Mouse (Mus musculus): ENCODE data around the gene Gtf2f1.
"Not testable (repeated sequence)": the region's sequence is repeated elsewhere in the genome, so short reads cannot be mapped to it uniquely, and the experiment has no call there.

Gtf2f1 gene

DNA sequence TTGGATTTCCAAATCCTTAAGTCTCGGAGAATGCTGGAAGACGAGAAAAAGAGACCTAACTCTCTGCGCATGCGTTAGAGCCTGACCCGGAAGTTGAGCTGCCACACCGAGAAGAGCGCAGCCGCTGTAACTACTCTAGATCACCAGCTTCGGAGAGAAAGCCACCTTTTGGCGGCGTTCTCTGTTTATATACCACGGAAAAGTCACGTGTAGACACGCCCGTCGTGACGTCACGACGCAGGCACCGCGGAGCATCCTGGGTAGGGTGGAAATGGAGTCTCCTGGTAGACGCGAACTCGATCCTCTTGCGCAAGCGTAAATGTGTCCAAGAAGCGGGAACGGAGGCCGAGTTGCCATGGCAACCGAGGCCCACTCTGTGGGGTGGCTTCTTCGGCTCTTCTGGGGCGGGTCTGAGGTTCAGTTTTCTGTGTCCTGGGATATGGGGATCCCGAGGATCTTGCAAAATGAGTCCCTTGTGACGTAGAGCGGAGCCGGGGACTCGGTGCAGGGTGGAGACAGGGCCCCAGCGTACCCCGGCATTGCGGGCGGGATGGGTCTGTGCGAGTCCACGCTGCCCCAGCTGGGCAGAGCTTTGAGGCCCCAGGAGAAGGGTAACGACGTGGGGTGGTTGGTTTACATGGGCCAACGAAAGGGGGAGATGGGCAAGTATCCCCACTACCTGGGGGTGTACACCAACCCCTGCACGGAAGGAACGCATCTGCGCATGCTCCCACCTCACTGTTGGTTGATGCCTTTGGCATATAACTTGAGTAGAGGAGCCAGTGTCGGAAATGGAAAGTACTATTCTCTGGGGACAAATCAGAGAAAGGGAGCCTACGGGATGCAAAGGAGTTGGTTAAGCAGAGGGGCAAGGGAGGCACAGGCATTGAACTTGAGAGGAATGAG lies at the start of gene Gtf2f1, which contains the start of gene Gm17949:
TSS of gene Gtf2f1 (minus strand) at position 53 of the 906 bp plus-strand sequence.
TSS of gene Gm17949 (plus strand) at position 234 of the 906 bp plus-strand sequence.
- peak; percentile 99 for DNase-seq (ENCODE audit: extremely low spot score, low read depth, low spot score)

DNA sequence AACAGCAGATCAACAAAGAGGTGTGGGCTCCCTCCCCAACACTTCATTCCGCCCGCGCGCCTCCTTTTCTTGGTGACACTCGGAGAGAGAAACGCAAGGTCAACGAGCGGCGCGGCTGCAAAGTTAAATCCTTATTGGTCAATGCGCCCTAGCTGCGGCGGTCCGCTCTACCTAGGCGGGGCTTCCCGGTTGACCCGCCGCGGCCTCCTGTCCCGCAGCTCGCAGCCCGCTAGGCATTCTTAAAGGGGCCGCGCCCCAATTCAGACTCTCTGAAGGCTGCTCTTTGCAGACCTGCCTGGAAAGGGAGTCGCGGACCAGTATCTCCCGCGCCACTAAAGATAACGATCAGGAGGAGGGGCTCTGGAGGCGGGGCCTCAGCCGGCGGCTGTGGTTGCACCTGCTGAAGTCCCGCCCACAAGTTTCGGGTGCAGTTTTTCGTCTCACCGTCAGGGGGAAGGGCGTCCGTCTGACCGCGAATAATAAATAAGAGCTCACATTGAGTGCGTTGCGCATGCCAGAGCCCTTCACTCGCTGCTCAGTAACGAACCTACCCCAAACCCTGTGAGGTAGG lies 49.2 kb upstream of the Gtf2f1 start:
- DNase-seq (ENCODE audit: extremely low spot score, low read depth, low spot score) = peak; percentile 69

GRCm38 (mm10) chr17:57059486-57059977 lies 48.4 kb upstream of the Gtf2f1 start, which contains the start of gene Slc25a23:
Gene Slc25a23, minus strand, starts transcription at chr17:57059863.
- DNase-seq (ENCODE audit: extremely low spot score, low read depth, low spot score) = no peak

- no peak for DNase-seq (ENCODE audit: extremely low spot score, low read depth, low spot score)
Observed at GRCm38 (mm10) chr17:57058891-57059485, 47.9 kb upstream of the Gtf2f1 start, which contains the start of gene Crb3. Gene Crb3, plus strand, starts transcription at chr17:57059105.

DNA sequence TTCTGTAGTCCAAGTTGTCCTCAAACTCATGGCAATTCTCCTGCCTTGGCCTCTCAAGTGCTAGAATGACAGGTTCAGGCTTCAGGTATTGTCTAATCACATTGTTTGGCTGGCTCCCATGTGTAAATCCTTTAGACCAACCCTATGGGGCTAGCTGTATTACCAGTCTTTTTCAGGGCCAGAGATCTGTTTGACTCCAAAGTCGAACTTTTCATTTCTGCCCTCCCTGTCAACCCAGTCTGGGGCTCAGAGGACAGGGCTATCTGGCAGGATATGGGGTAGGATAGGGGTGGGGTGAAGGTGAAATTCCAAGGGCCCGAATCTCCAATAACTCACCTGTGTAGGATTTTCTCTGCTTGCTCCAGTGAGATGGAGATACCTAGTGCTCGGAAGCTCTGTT lies 45.2 kb upstream of the Gtf2f1 start:
- DNase-seq (ENCODE audit: extremely low spot score, low read depth, low spot score) = no peak

- not testable (repeated sequence) for DNase-seq (ENCODE audit: extremely low spot score, low read depth, low spot score)
Observed at GRCm38 (mm10) chr17:57051679-57052078, 40.6 kb upstream of the Gtf2f1 start.

DNA sequence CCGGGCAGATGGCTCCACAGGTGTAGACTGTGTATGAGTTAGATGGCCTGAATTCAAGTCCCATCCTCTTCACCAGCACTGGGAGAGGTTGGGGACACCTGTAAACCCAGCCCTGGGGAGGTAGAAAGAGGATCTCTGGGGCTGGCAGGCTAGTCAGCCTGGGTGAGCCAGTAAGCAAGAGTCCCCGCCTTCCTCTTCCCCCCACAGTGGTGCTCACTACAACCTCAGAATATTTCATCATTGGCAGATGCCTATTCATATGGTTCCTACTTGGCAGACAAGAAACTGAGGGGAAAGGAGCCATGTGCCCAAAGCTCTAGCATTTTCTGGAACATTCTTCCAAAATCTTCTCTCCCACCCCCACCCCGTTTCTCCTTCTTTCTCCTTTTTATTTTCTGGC lies 37.7 kb upstream of the Gtf2f1 start:
- DNase-seq (ENCODE audit: extremely low spot score, low read depth, low spot score) = no peak

DNA sequence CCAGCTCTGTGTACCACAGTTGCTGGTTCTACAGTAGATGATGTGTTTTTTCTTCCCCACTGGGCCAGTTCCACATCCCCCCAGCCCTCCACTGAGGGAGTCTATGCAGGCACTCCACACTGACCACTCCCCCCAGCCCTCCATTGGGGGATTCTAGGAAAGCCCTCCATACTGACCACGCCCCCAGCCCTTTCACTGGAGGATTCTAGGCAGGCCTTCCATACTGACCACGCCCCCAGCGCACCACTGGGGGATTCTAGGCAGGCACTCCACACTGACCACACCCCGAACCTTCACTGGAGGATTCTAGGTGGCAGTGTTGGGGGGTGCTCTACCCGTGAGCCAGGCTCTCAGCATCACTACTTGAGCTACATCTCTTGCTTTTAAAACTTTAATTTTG lies 36.3 kb upstream of the Gtf2f1 start:
- no peak for DNase-seq (ENCODE audit: extremely low spot score, low read depth, low spot score)

DNA sequence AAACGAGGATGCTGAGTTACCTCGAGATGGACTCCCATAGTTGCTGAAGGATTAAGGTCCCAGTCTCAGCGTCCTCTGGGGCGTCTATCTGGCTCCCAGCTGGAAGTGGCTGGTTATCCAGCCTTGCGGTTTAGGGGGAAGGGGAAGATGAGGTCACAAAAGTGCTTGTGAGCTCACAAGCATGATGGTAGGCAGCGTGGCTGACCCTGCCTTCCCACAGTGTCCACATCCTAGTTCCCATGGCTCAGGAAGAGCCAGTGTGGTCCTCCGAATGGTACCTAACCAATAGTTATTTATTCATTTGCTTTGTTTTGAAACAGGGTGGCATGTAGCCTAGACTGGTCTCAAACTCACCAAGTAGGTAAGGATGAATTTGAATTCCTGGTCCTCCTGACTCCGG lies 30.5 kb upstream of the Gtf2f1 start, which contains the start of gene Slc25a41:
TSS of gene Slc25a41 (minus strand) at position 101 of the 400 bp plus-strand sequence.
- DNase-seq (ENCODE audit: extremely low spot score, low read depth, low spot score) = no peak

DNA sequence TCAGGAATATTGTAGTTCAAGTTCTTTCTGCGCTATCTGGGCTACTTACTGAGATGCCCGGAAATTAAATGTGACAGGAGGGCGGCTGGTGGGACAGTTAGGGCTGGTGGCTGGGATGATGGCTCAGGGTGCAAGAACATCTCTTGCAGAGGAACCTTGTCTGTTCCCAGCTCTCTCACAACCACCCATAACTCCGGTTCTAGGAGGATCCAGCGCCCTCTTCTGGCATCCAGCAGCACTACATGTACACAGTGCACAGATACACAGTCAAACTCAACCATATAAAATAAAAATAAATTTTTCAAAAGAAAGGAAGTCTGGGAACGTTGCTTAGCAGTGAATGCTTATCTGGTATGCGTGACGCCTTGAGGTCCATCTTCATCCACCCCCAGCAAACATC lies 27.9 kb upstream of the Gtf2f1 start:
- no peak for DNase-seq (ENCODE audit: extremely low spot score, low read depth, low spot score)

GRCm38 (mm10) chr17:57032854-57033253 lies 21.8 kb upstream of the Gtf2f1 start:
- DNase-seq (ENCODE audit: extremely low spot score, low read depth, low spot score) = no peak

DNA sequence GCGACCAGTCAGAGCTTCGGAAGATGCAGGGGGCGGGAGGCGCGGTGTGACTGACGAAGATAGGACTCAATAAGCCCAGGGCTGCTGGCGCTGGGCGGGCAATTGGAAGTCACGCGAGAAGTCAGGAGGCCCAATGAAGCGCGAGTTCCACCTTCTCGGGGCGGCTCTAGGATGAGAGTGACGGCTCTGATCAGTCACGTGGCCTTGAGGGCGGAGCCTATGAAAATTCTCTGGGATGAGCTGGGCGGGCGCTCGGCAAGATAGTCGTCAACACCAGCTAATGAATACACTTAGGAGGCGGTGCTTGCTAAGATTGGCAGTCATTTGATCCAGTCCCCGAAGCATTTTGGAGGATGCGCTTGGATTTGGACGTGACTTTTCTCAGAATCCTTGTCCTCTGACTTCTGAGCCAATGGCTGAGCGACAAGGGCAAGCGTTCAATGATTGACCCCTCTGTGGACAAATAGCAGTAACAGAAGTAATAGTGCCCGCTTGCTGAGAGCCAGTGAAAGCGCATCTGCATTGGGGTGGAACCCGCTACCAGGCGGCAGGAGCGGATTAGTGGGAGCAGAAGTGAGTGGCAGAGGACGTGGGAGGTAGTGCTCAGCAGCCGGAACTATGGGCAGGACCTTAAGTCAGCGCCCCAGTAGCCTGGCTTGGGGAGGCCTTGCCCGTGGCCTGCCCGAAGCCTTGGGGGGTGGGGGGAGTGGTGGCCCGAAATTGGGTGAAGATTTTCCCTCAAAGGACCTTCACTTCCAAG lies 20.8 kb upstream of the Gtf2f1 start:
- DNase-seq (ENCODE audit: extremely low spot score, low read depth, low spot score) = peak; percentile 99

DNA sequence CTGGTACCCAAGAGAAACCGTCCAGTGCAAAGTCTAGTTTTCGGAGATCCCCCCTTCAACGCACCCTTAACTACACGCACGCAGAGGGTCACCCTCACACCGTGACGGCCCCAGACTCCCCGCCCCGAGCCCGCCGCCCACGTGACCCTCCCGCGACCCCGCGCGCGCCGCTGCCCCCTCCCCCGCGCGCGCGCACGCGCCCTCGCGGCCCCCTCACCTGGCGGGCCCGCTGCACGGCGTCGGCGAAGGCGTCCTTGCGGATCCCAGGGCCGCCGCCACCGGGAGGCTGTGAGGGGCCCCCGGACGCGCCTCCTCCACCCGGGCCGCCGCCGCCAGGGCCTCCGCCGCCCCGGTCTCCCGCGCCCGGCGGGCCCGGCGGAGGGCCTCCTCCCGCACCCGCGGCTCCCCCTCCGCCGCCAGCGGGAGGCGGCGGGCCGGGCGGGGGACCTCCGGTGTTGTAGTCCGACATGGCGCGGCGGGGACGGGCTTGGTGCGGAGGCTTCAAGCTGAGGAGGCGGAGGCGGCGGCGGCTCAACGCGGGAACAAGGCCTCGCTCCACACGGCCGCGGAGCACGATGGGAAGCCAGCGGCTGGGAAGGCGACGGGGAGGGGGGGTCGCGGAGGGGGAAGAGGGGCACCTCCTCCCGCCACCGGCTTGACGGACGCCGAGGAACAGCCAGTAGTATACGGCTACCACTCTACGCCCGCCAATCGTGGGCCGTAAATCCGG lies 20.0 kb upstream of the Gtf2f1 start, which contains the start of gene Khsrp:
TSS of gene Khsrp (minus strand) at position 592 of the 730 bp plus-strand sequence.
- DNase-seq (ENCODE audit: extremely low spot score, low read depth, low spot score) = no peak

DNA sequence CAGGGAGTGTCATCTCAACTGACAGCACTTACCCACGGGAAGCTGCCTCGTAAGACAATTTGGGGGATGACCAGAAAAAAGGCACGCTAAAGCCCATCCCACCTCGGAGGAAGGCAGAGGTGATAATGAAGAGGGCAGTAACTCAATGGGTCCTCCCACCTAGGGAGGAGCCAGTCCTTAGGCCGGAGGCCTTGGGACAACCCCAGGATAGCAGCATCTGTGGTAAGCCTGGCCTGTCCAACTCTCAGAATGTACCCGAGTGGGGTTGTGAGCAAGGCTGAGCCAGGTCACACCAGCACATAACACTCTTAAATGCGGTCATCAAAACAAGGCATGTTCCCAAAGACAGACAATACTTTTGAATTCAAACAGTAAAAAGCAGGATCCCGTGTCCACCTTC lies 18.6 kb upstream of the Gtf2f1 start:
- no peak for DNase-seq (ENCODE audit: extremely low spot score, low read depth, low spot score)

DNA sequence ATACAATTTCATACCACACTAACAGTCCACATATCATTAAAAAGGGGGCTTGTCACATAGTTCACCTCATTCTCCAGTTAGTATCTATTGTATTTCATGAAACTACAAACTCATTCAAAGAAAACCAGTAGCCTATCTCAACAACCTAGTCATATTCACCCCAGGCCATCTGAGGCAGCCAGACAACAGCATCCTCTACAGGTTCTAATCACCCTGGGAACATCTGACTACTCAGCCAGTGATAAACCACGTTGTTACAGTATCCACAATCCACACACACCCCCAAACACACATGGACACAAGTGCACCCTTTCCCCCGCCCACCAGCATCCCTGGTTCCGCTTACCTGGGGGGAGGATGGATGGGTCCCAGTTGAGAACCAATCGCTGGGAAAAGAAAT lies 16.4 kb upstream of the Gtf2f1 start:
- DNase-seq (ENCODE audit: extremely low spot score, low read depth, low spot score) = no peak

GRCm38 (mm10) chr17:57020960-57021359 lies 9.9 kb upstream of the Gtf2f1 start:
- DNase-seq (ENCODE audit: extremely low spot score, low read depth, low spot score) = no peak

- DNase-seq (ENCODE audit: extremely low spot score, low read depth, low spot score) = no peak
Observed at GRCm38 (mm10) chr17:57019693-57020092, 8.6 kb upstream of the Gtf2f1 start.

- DNase-seq (ENCODE audit: extremely low spot score, low read depth, low spot score) = no peak
Observed at GRCm38 (mm10) chr17:57012245-57012795, 1.2 kb upstream of the Gtf2f1 start.

GRCm38 (mm10) chr17:57010911-57011235 lies 215 bp downstream of the Gtf2f1 start:
- no peak for DNase-seq (ENCODE audit: extremely low spot score, low read depth, low spot score)

Data from hindlimb bud, embryonic 11.5 days (tissue).